Mouse (Mus musculus) stomach, embryonic 14.5 days (tissue): Measurements from ENCODE around the gene Gm20877. TPM values are rescaled to one million over a fixed set of nuclear protein-coding genes. Genes with fewer than 3 reads are reported as not detected.
"Not testable (repeated sequence)": the region's sequence is repeated elsewhere in the genome, so short reads cannot be mapped to it uniquely, and the experiment has no call there.

ENCODE experiments used
- ATAC-seq: fragments of 200-750 bp; cut with Nextera tagmentation; 2 replicates; pipeline ENCODE4 v1.8.0; 2017; ENCODE audit warnings: low read depth, moderate TSS enrichment; ENCODE audit not compliant: insufficient number of reproducible peaks, insufficient read depth, low FRiP score
- H3K27ac ChIP-seq: fragments of 300-500 bp; sonication (generic); 2 replicates; pipeline ENCODE4 v1.5.1; 2014; ENCODE audit warnings: mild to moderate bottlenecking, low read length, moderate library complexity, mixed read lengths
- H3K27me3 ChIP-seq: fragments of 300-500 bp; sonication (generic); 2 replicates; pipeline ENCODE4 v1.6.1; 2014; ENCODE audit warnings: low read length, control low read depth, mixed read lengths; ENCODE audit not compliant: control insufficient read depth, insufficient read depth
- H3K36me3 ChIP-seq: fragments of 300-500 bp; sonication (generic); 2 replicates; pipeline ENCODE4 v1.6.1; 2014; ENCODE audit warnings: mild to moderate bottlenecking, control low read depth, low read length, moderate library complexity, mixed read lengths; ENCODE audit not compliant: control insufficient read depth, insufficient read depth
- H3K4me1 ChIP-seq: fragments of 300-500 bp; sonication (generic); 2 replicates; pipeline ENCODE4 v1.6.1; 2014; ENCODE audit warnings: low read length, control low read depth, mixed read lengths; ENCODE audit not compliant: control insufficient read depth, insufficient read depth
- H3K4me2 ChIP-seq: fragments of 300-500 bp; sonication (generic); replicated peaks from 2 replicates; pipeline ENCODE4 v1.6.1; 2014; ENCODE audit warnings: low read depth, low read length, control low read depth
- H3K4me3 ChIP-seq: fragments of 300-500 bp; sonication (generic); 2 replicates; pipeline ENCODE4 v1.5.1; 2014; ENCODE audit warnings: low read depth, low read length, control low read depth
- H3K9ac ChIP-seq: fragments of 300-500 bp; sonication (generic); replicated peaks from 2 replicates; pipeline ENCODE4 v1.6.1; 2014; ENCODE audit warnings: low read depth, mild to moderate bottlenecking, control low read depth, low read length, moderate library complexity, mixed read lengths
- H3K9me3 ChIP-seq: fragments of 300-500 bp; sonication (generic); 2 replicates; pipeline ENCODE4 v1.6.1; 2016; ENCODE audit warnings: low read depth, low read length, control low read depth; ENCODE audit not compliant: control insufficient read depth
- WGBS: fragments of 180-500 bp; shearing (Covaris S2); extraction: QIAGEN DNeasy Blood & Tissue Kit; methylation state at CpG from one replicate; pipeline ENCODE4 v1.1.7; 2014; 5-methylcytosine and 5-hydroxymethylcytosine counted together
- polyA plus RNA-seq: library from polyadenylated mRNA; unstranded; fragments of >200 nt; fragmentation: Nextera tagmentation; extraction: Ambion mirVana; gene quantifications from 2 replicates; pipeline ENCODE4 v1.2.1, GENCODE M21; 2014

The Gm20877 gene
- polyA plus RNA-seq: not detected in 2 replicates

GRCm38 (mm10) chrY:17093573-17093972 is at the start of gene Gm20877:
Gm20877 (plus strand) TSS chrY:17093873.
- ATAC-seq, H3K4me3 ChIP-seq, H3K27me3 ChIP-seq, H3K4me1 ChIP-seq, H3K9me3 ChIP-seq, H3K36me3 ChIP-seq, H3K4me2 ChIP-seq, H3K9ac ChIP-seq, H3K27ac ChIP-seq: not testable (repeated sequence)
- WGBS: no CpG with 5 or more reads among the region's 3 CpGs
